Mouse (Mus musculus): Measurements from ENCODE around the gene Tnk2. TPM values are rescaled to one million over a fixed set of nuclear protein-coding genes. Genes with fewer than 3 reads are reported as not detected.
"Not testable (repeated sequence)": the region's sequence is repeated elsewhere in the genome, so short reads cannot be mapped to it uniquely, and the experiment has no call there.

Gene Tnk2
- polyA plus RNA-seq, 1 experiment, result 106 TPM

DNA sequence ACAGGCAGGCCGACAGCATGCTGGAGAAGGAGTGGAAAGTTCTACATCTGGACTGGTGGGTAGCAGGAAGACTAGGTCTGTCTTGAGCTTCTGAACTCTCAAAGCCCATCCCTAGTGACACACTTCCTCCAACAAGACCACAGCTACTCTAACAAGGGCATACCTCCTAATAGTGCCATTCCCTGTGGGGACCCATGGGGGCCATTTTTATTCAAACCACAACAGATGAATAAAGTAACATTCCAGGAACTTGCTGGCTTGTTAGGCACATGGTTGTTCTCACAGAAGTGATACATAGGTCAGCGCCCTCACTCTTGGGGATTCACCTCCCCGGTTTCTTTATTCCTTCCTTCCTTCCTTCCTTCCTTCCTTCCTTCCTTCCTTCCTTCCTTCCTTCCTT lies 7.3 kb upstream of the Tnk2 start:
- DNase-seq (ENCODE audit: low spot score), result no peak

DNA sequence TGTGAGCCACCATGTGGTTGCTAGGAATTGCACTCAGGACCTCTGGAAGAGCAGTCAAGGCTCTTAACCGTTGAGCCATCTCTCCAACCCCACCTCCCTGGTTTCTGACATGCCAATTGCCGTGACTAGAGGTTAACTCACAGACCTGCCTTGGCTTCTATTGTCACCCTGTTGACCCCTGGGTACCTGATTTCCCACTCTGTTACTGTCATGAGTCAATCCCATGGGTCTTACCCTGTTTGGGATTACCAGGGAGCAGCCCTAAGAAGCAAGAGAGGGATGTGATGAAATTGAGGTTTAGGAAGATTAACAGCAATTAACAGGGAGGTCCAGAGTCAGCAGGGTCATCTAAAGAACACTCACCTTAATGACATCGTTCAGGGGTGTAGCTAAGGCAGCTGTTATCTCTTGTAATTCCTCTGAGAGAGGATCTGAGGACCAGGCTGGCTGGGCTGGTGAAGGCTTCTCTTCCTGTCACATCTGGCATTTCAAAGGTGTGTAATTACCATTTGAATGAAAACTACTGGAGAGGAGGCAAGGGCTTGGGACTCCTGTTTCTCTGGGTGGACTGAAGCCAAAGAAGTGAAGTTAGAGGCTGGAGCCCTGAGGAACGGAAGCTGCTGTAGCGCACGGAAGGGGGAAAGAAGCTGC lies 6.7 kb upstream of the Tnk2 start:
- DNase-seq (ENCODE audit: low spot score), result no peak

DNA sequence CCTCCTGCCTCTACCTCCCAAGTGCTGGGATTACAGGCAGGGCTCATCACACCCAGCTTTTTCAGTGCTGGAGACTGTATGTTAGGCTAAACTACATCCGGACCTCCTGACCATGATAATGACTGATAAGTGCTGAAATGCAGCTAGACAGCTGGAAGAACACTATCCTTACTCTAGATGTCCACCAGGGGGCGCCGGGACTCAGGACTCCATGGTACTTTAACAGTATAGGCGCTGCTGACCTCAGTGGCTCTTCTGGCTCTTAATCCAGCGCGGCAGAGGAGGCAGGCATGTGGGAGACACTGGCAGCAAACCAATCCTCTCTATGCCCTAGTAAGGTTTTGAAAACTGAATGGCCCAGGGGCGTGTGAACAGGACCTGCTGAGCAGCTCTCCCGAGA lies 5.2 kb upstream of the Tnk2 start:
- peak; percentile 67 for DNase-seq (ENCODE audit: low spot score)

DNA sequence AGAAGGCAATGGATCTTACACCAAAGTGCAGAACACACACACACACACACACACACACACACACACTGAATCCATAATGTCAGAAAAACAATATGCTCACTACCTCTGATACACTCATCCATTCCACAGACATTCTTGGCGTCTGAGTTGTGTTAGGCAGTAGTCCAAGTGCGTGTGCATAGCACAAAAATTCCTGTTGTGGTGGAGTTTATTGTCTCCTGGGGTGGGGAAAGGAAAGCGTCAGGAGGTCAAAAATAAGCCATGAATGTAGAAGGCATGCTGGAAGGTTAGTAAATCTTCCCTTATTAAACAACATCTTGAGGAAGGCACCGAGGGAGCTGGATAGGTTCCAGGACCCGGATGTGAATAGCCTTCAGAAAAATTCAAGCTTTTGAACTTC lies 3.6 kb upstream of the Tnk2 start:
- DNase-seq (ENCODE audit: low spot score), result no peak

DNA sequence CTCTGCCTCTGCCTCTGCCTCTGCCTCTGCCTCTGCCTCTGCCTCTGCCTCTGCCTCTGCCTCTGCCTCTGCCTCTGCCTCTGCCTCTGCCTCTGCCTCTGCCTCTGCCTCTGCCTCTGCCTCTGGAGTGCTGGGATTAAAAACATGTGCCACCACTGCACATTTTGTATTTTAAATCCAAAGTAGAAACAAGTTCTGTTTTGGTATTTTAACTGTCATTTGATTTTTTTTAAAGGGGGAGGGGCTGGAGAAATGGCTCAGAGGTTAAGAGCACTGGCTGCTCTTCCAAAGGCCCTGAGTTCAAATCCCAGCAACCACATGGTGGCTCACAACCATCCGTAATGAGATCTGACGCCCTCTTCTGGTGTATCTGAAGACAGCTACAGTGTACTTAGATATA lies 3.0 kb upstream of the Tnk2 start:
- DNase-seq (ENCODE audit: low spot score), result not testable (repeated sequence)

DNA sequence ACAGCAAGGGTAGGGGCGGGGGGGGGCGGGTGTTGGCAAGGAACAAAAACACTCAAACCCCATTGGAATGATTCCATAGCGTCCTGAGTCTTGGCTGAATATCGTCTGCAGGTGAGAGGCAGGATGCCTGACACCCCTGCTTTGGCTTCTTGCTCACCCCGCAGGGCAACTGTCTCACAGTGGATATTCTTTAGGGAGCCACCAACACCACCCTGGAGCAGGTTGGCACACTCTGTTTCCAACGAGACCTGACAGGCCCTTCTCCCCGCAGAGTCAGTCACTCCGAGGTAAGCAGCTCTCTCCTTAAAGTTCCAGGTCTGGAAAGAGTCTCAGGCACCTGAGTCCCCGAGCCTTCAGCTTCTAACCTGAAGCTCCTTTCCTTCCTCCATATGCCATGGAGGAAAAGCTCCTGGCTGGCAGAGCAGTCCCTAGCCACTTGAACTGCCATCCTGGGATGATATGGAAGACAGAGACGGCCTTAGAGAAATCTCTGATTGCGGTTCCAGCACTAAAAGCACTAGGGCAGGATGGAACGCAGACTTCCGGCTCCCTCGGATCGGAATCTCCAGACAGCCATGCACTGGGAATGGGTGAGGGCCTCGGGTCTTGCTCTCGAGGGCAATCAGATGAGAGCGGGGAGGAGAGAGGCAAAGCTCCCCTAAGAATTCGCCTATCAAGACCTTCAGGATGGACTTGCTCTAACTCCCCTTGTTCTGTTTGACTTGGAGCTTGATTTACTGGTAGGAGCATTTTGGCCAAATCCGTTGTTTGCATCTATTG lies 2.0 kb upstream of the Tnk2 start:
- no peak for DNase-seq (ENCODE audit: low spot score)

DNA sequence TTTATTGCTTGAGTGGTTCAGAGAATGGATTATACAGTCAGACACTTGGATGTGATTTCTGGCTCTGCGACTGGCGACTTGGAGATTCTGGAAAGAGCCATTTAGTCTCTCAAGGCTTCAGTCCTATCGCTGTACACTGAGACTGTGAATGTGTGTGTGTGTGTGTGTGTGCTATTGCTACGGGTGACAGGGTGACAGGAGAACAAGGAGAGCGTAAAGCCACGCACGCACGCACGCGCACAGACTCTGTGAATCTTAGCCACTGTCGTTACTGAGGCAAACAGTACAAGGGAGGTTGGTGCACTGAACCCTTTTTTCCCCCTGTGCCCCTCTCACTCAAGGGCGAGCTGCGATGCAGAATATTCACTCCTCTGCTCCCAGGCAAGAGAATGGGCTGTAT lies 1.4 kb upstream of the Tnk2 start:
- DNase-seq (ENCODE audit: low spot score), result no peak

DNA sequence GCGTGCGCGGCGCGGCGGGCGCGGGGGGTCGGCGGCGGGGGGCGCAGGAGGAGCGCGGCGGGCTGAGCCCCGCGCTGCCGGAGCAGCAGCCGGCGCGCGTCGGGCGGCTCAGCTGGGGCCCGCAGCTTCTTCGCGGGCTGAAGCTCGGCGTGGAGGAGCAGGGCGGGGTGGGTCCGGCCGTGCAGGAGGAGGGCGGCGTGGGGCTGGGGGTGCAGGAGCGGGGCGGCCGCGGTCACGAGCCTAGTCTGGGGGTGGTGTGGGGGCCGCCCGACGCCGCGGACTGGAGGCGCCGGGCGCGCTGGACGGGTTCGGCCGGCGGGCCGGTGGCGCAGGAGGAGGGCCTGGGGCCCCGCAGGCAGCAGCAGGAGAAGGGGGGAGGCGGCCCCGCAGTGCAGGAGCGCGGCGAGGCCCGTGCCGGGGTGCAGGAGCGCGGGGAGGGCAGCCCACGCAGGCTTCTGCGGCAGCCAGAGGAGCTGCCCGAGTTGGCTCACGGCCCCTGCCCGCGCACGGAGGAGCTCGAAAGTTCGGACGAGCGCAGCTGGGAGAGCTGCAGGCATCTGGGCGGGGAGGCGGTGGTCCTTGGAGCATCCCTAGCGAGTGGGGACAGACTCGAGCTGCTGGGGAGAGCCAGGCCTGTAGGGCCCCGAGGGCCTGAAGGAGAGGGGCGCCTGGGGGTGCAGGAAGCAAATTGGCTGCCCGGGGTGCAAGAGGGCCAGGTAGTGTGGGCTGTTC lies 561 bp downstream of the Tnk2 start:
- no peak for DNase-seq (ENCODE audit: low spot score)

DNA sequence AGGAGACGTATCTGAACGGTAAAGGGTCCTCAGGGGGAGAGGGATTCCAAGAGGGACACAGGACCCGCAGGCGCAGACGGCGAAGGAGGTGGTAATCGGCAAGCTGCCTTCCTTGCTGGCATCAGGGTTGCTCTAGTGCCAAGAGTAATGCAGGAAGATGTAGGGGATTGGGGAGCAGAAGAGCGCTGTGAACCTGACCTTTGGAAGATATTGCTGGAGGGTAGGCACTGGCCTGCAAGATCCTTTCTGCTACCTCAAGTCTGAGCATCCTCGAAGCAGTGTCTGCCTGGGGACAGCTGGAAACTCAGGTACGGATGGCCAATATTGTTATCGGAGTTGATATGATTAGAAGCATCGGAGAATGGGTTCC lies 1.1 kb downstream of the Tnk2 start:
- DNase-seq (ENCODE audit: low spot score), result no peak

DNA sequence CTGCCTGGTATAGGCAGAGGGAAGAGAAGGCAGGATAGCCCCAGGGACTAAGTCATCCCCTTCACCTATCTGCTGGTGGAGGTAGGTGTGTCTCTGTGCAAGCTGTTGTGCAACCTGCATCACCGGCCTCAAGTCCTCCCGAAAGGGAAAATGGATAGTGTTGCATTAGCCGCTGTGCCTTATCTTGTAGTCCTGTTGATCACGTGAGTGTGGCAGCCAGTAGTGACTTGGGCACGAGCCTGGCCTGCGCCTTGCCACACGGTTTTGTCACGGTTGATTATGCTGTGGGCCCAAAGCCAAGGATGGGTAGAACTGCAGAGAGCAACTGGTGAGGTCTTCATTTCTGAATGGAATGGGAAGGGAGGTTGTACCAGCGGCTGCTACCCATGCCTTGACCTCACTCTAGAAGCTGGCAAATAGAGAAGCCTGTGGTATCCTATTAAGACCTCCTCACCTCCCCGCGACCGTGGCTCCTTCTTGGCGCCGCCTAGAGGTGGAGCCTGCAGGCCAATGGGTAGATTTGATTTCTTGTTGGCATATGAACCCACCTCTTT lies 1.8 kb downstream of the Tnk2 start:
- DNase-seq (ENCODE audit: low spot score), result no peak

DNA sequence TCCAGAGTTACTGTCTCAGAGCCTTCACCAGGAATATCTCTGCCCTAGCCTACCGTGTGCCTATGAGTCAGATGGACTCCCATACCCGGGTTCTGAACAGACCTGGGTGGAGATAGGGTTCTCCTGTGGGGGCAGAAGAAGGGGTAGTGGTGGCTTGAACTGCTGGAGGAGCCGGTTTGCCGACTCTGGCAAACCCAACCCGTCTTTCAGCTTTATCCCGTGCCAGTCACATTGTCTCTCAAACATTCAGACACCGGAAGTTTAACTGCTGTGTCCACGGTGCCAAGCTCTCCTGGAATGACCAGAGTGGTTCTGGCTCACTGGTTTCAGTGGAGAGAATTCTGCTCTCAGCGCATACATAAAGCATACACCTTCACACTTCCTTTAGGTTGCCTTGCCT lies 2.3 kb downstream of the Tnk2 start:
- no peak for DNase-seq (ENCODE audit: low spot score)

DNA sequence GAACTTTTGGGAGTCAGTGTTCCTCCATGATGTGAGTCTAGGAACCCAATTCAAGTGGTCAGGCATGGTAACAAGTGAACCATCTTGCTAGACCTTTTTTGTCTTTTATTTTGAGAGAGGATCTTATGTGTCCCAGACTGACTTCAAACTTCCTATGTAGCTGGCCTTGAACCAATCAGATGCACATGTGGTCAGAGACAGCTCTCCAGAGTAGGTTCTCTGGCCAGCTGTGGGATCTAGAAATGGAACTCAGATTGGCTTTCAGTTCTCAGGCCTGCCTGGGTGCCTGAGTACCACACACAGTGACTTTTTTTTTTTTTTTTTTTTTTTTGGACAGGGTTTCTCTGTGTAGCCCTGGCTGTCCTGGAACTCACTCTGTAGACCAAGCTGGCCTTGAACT lies 4.0 kb downstream of the Tnk2 start:
- no peak for DNase-seq (ENCODE audit: low spot score)

DNA sequence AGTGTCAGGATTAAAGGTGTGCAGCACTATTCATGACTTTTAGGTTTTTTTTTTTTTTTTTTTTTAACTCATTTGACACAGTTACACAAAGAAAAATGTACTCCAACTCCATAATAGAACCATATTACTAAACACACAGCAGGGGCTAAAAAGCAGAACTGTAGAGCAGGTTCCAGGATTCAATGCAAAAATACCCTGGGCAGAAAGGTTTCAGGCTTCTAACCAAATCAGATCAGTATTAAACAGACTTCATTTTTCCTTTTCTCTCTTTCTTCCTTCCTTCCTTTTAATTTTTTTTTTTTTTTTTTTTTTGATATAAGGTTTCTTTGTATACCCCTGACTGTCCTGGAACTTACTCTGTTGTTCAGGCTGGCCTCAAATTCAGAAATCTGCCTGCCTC lies 6.8 kb downstream of the Tnk2 start:
- no peak for DNase-seq (ENCODE audit: low spot score)

DNA sequence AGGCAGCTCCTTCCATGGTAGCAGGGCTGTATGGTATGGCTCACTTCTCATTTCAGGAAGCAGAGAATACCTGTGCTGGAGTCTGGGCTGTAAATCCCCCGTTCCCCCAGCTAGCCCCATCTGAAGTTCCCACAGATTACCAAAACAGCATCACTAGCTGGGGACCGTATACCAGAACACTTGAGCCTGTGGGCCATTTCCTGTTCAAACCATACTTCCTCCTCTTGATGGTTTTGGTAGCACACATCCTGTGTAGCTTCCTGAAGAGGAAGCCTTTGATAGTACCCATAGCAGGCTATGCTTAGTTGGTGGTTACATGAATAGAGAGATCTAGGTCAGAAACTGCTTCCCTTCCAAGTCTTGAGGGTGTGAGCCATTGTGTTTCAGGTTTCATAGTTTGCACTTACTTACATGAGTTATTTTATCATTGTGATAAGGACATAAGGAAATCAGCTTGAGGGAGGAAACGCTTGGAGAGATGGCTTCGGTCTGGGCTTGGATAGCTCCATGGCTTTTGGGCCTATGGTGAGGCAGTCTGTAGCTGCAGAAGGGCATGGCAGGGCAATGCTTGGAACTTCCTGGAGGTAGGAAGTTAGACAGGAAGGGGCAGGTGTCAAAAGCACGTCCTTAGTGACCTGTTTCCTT lies 7.4 kb downstream of the Tnk2 start:
- DNase-seq (ENCODE audit: low spot score), result peak; percentile 17

DNA sequence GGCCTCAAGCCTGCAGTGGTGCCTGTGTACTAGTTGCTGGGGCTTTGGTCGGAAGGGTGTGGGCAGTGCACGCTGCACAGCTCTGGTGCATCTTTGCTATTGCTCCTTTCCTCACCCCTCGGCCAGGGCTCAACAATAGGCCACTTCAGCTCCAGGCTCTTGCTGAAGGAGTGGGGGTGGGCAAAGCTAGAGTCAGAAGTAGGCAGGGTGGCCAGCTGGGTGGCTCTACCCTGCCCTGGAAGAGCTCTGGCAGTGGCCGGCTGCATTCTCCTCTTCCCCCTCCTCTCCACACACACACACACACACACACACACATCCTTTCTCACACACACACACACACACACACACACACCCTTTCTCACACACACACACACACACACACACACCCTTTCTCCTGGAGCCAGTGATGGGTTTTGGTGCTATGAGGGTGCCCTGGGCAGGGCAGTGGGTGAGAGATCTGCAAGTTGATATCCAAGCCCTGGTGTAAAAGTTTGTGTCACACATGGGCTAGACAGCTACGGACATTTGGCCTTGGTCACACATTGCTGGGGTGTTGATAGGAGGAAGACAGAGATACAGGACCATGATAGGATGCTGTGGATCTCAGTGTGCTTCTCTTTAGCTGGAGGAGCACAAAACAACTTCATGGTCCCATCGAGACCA lies 10.5 kb downstream of the Tnk2 start:
- no peak for DNase-seq (ENCODE audit: low spot score)

DNA sequence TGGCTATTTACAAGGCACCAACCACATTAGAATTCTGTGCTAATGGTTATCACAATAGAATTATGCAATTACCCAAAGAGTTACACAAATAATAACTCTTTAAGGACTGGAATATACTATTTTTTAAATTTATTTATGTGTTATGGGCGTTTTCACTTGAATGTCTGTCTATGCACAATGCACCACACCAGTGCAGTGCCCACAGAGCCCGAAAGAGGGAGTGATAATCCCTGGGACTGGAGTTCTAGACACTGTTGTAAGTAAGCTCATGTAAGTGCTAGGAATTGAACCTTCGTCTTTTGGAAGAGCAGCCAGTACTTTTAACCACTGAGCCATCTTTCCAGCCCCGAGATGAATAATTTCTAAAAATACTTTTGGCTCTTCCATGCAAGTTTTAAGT lies 11.9 kb downstream of the Tnk2 start:
- no peak for DNase-seq (ENCODE audit: low spot score)

DNA sequence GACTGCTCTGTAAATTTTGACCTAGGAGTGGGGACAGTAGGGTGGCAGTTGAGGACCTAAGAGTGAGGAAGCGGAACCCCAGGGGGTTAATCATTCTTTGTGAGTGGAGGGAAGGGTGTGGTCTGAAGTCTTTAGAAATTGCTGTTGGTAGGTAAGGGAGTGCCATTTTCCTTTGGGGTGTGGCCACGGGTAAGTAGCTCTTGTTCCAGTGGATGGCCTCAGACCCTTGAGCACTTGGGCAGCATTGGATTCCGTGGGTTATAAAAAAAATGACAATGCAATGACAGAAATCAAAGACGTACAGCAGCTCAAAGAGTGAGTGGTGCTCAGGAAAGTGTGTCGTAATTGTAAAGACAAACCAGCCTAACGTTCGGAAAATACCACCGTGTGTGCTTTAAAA lies 12.6 kb downstream of the Tnk2 start:
- DNase-seq (ENCODE audit: low spot score), result no peak

DNA sequence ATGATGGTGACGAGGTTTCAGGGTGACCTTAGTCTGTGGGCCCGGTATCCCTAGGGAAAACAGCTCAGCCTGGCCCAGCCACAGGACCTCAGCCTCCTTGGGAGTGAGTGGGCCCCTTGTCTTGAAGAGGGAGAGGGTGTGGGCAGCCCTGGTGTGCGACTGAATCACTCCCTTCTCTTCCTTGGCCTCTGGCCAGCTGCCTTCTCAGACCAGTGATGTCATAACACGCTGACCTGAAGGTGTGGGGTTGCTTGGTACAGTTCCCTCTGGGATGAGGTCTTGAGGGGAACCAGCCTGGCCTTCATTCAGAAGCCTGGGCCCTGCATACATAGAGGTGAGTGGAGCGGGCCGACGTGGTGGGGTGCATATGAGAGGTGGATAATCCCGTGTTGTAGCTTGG lies 13.1 kb downstream of the Tnk2 start:
- DNase-seq (ENCODE audit: low spot score), result peak; percentile 37

DNA sequence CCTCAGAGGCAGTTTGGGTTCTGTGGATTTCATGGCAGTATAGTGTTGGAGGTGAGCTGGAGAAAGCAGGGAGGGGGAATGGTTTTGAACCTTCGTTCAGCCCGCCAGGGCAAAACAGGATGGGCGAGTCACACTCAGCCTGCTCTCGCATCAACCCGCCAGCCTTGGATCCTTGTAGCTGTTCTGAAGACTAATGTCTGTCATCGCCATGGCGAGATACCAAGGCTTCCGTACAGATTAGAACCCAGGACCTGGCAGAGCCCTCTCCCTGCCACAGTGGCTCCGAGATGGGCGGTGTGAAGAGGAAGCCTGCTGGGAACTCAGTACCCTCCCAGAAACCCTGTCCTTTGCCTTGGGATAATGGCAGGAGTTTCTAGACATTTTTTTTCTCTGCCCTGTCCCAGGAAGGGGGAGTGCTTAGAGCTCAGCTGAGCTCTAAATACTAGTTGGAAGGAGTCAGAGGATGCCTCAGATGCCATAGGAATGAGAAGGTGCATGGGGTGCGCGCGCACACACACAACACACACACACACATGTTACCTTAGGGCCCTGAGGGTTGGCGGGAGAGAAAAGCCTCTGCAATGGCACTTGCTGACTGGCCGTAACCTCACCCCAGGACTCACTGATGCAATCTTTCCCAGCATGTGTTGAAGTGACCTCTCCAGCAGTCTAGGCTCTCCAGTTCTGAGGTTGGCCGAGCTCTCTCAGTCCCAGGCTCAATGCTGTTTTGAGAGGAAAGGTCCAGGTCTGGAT lies 14.0 kb downstream of the Tnk2 start:
- peak; percentile 27 for DNase-seq (ENCODE audit: low spot score)

DNA sequence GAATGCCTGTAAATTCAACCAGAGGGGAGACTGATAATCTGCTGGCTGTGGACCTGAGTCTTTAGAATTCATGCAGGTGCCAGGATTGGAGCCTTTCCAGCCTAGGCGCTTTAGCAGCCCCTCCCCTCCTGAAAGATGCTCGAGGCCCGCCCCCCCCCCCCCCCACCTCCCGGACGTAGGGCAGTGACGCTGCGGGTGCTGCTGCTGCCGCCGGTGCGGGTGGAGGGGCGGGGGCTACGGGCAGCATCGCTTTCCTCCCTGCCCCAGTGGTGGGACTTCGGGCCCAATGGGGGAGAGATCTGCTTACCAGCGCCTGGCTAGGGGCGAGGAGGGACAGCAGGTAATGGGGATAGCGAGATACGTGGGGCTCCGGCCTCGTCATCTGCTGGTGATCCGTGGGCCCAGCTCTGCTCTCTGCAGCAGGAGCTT lies 15.1 kb downstream of the Tnk2 start:
- DNase-seq (ENCODE audit: low spot score), result peak; percentile 25

DNA sequence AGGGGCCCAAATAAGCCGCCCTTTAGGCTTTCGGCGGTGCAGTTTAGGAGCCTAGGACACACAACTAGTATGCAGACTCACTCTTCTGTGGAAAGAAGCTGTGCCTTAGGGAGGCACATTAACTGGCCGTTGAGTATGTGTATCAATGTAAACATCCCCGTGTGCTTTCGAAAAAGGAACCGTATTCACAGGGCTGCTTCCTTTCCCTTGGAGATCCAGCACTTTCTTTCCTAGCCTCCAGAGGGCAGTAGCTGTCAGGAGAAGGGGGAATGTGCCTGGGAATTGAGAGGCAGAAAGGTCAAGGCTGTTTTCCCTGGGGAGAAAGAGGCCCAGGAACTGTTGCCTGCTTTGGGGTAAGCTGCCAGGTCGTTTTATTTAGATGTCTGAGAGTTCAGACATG lies 15.7 kb downstream of the Tnk2 start:
- peak; percentile 29 for DNase-seq (ENCODE audit: low spot score)

Data from urinary bladder, adult 2 months (tissue).